Mouse (Mus musculus) forebrain, embryonic 10.5 days (tissue): ENCODE measurements around the gene Nlgn1. TPM values are rescaled to one million over a fixed set of nuclear protein-coding genes. Genes with fewer than 3 reads are reported as not detected.
A peak's percentile ranks its signal among the peaks of the same experiment; 100 is the strongest.

Experiments
- DNase-seq: peaks from one replicate; pipeline ENCODE4 v3.0.0-alpha.2; 2017; ENCODE audit warnings: low spot score; ENCODE audit errors: extremely low spot score
- H3K27ac ChIP-seq: fragments of 300-500 bp; sonication (generic); 2 replicates; pipeline ENCODE4 v1.5.1; 2016; ENCODE audit warnings: mild to moderate bottlenecking
- H3K27me3 ChIP-seq: fragments of 300-500 bp; sonication (generic); 2 replicates; pipeline ENCODE4 v1.6.1; 2016; ENCODE audit warnings: mild to moderate bottlenecking; ENCODE audit not compliant: poor library complexity, severe bottlenecking
- H3K36me3 ChIP-seq: fragments of 300-500 bp; sonication (generic); replicated peaks from 2 replicates; pipeline ENCODE4 v1.6.1; 2016; ENCODE audit warnings: mild to moderate bottlenecking, moderate library complexity
- H3K4me1 ChIP-seq: fragments of 300-500 bp; sonication (generic); 2 replicates; pipeline ENCODE4 v1.6.1; 2016
- H3K4me3 ChIP-seq: fragments of 300-500 bp; sonication (generic); 2 replicates; pipeline ENCODE4 v1.5.1; 2016; ENCODE audit warnings: mild to moderate bottlenecking, moderate library complexity
- H3K9me3 ChIP-seq: fragments of 300-500 bp; sonication (generic); 2 replicates; pipeline ENCODE4 v1.6.1; 2016; ENCODE audit warnings: mild to moderate bottlenecking, moderate library complexity
- WGBS: fragments of 180-500 bp; shearing (Covaris S2); methylation state at CpG from one replicate; pipeline ENCODE4 v1.1.7; 2016; 5-methylcytosine and 5-hydroxymethylcytosine counted together
- polyA plus RNA-seq: library from polyadenylated mRNA; unstranded; fragments of >200 nt; fragmentation: Nextera tagmentation; extraction: Ambion mirVana; gene quantifications from 2 replicates; pipeline ENCODE4 v1.2.1, GENCODE M21; 2016

The Nlgn1 gene
- polyA plus RNA-seq, 1 experiment from 2014 or later: 2.3 TPM

GRCm38 (mm10) chr3:25858384-25858783 is 473.9 kb downstream of the Nlgn1 start:
- H3K27ac ChIP-seq: no peak overlapping the region
- H3K27me3 ChIP-seq: no peaks in the 10 kb centered on the region
- DNase-seq: no peak
- H3K4me3 ChIP-seq: no peak overlapping the region
- no peaks in the 10 kb centered on the region for H3K4me1 ChIP-seq
- H3K9me3 ChIP-seq: no peaks in the 10 kb centered on the region
- no peaks in the 10 kb centered on the region for H3K36me3 ChIP-seq

- Histone ChIP-seq H3K4me3 (no peak overlapping the region), H3K9me3 (no peaks in the 10 kb centered on the region), H3K36me3 (no peaks in the 10 kb centered on the region), H3K27me3 (no peaks in the 10 kb centered on the region), H3K27ac (no peak overlapping the region), H3K4me1 (no peaks in the 10 kb centered on the region)
- no peak for DNase-seq
- WGBS: 89% methylated on average over 7 of the region's 7 CpGs
These were observed 487.4 kb downstream of the Nlgn1 start for GRCm38 (mm10) chr3:25844686-25845462.

GRCm38 (mm10) chr3:25830237-25830636 is 502.0 kb downstream of the Nlgn1 start:
- Histone ChIP-seq H3K9me3 (no peaks in the 10 kb centered on the region), H3K27me3 (no peaks in the 10 kb centered on the region), H3K4me3 (no peak overlapping the region), H3K36me3 (no peaks in the 10 kb centered on the region), H3K27ac (no peak overlapping the region), H3K4me1 (no peaks in the 10 kb centered on the region)
- DNase-seq: no peak
- WGBS: 87% methylated on average over 2 of the region's 2 CpGs

GRCm38 (mm10) chr3:25813368-25813767 is 518.9 kb downstream of the Nlgn1 start:
- no peaks in the 10 kb centered on the region for H3K27me3 ChIP-seq
- H3K4me1 ChIP-seq: no peaks in the 10 kb centered on the region
- H3K36me3 ChIP-seq: no peaks in the 10 kb centered on the region
- WGBS: 90% methylated on average over 3 of the region's 3 CpGs
- H3K4me3 ChIP-seq: no peak overlapping the region
- DNase-seq: no peak
- no peak overlapping the region for H3K27ac ChIP-seq
- no peaks in the 10 kb centered on the region for H3K9me3 ChIP-seq

DNA sequence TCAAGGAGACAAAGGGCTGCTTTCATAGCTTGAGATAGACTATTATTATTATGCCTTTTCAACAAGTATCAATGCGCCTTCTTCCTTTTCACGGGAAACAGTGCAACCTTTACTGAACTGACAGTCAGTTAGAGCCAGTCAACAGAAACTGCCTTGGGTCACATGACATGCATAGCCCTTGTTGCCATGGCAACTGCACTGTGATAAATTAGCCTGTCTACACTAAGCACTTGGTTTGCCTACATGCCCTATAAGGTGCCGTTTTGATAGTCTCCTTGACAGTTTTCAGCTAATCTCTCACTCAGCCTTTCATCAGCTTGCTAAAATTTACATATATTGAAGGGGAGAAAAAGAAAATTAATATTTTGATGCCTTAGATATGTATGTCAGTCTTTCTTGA is 524.7 kb downstream of the Nlgn1 start:
- no peaks in the 10 kb centered on the region for H3K27me3 ChIP-seq
- H3K4me1 ChIP-seq: peaks cover 4% of the 10 kb centered on the region; the same call in 1 of the 2 replicates
- no peak overlapping the region for H3K4me3 ChIP-seq
- H3K9me3 ChIP-seq: no peaks in the 10 kb centered on the region
- peak; percentile 22 for DNase-seq
- H3K36me3 ChIP-seq: no peaks in the 10 kb centered on the region
- H3K27ac ChIP-seq: no peak overlapping the region
- WGBS: 71% methylated on average over 3 of the region's 3 CpGs

DNA sequence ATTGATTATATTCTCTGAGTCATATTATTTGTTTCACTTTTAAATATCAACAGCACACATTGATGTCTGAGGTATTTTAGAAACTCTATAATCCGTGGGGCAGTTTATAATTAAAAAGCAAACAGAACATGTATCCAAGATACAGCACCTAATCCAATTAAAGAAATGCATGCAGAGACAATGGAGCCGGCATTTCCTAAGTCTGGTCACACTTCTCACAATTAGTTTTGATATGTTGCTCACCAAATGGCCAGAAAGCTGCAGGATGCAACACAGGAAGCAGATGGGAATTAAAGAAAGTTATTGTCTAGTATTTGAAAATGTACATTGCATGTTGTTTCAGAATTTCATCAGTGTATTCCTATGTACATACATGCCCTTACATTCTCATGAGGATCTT is 550.6 kb downstream of the Nlgn1 start:
- H3K4me1 ChIP-seq: no peaks in the 10 kb centered on the region
- no peaks in the 10 kb centered on the region for H3K36me3 ChIP-seq
- no peak for DNase-seq
- 81% methylated on average over 2 of the region's 2 CpGs for WGBS
- no peak overlapping the region for H3K27ac ChIP-seq
- no peak overlapping the region for H3K4me3 ChIP-seq
- no peaks in the 10 kb centered on the region for H3K27me3 ChIP-seq
- no peaks in the 10 kb centered on the region for H3K9me3 ChIP-seq

DNA sequence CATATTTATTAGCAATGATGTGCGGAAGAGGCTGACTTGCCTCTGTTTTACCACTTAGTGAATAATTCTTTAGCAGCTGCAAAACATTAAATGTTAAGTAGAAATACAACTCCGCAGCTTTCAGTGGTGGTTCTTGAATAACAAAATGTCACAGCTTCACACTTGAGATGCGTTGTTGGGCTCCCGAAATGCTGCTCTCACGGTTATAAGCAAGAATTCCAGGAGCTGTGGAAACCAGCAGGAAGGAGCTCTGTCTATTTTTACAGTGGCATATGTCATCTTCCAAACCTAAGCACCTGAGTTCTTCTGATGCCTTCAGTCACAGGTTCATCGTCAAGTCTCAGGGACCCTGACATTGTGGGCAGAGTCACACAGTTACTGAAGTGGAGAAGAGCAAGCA is 556.8 kb downstream of the Nlgn1 start:
- Histone ChIP-seq H3K4me1 (peaks cover 18% of the 10 kb centered on the region), H3K27ac (no peak overlapping the region), H3K9me3 (no peaks in the 10 kb centered on the region), H3K27me3 (no peaks in the 10 kb centered on the region), H3K36me3 (no peaks in the 10 kb centered on the region), H3K4me3 (no peak overlapping the region)
- DNase-seq: no peak
- 88% methylated on average over 6 of the region's 6 CpGs for WGBS

- H3K27ac ChIP-seq: no peak overlapping the region
- no peaks in the 10 kb centered on the region for H3K27me3 ChIP-seq
- 67% methylated on average over 4 of the region's 4 CpGs for WGBS
- no peak for DNase-seq
- H3K36me3 ChIP-seq: no peaks in the 10 kb centered on the region
- peaks cover 18% of the 10 kb centered on the region for H3K4me1 ChIP-seq
- no peak overlapping the region for H3K4me3 ChIP-seq
- no peaks in the 10 kb centered on the region for H3K9me3 ChIP-seq
These were observed 558.4 kb downstream of the Nlgn1 start for GRCm38 (mm10) chr3:25773908-25774307.

DNA sequence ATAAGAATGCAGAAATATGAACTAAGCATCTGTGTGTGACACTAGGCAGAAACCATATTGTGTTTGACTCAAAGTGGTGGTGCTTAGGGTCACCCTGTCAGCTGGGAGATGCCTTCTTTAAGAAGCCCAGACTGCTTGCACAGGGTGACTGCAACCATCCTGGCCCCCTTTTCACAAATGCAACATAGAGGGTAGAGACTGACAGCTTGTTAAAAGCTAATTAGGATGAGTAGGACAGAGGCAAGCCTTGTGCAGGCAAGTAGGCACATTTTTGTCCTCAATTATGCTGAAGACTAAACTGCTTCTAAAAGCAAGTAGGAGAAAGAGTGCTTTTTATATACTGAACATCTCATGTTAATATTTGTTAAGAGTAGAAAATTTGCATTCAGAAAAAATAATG is 558.8 kb downstream of the Nlgn1 start:
- H3K36me3 ChIP-seq: no peaks in the 10 kb centered on the region
- H3K9me3 ChIP-seq: no peaks in the 10 kb centered on the region
- no peak overlapping the region for H3K27ac ChIP-seq
- no peaks in the 10 kb centered on the region for H3K27me3 ChIP-seq
- peaks cover 18% of the 10 kb centered on the region for H3K4me1 ChIP-seq
- DNase-seq: no peak
- H3K4me3 ChIP-seq: no peak overlapping the region

GRCm38 (mm10) chr3:25763689-25764088 is 568.6 kb downstream of the Nlgn1 start:
- Histone ChIP-seq H3K27ac (no peak overlapping the region), H3K36me3 (no peaks in the 10 kb centered on the region), H3K9me3 (no peaks in the 10 kb centered on the region), H3K27me3 (no peaks in the 10 kb centered on the region), H3K4me3 (no peak overlapping the region), H3K4me1 (no peaks in the 10 kb centered on the region)
- 89% methylated on average over 4 of the region's 4 CpGs for WGBS
- DNase-seq: no peak

DNA sequence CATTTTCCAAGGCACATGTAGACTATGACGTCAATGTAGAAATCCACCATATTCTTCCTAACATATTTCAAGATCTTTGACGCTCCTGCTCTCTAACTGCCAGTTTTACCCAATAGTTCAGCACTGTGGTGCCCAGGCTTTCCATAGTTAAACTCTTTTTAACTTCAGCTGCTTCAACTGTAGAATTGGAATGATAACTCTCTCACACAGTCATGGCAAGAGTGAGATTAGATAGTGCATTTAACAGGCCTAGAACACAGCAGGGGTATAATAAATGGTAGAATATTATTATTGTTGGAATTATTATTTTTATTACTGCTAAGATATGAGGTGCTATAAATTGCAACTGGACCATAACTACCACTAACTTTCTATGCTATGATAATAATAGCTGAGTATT is 574.4 kb downstream of the Nlgn1 start:
- Histone ChIP-seq H3K4me3 (no peak overlapping the region), H3K27me3 (no peaks in the 10 kb centered on the region), H3K27ac (no peak overlapping the region), H3K36me3 (no peaks in the 10 kb centered on the region), H3K9me3 (no peaks in the 10 kb centered on the region), H3K4me1 (no peaks in the 10 kb centered on the region)
- 93% methylated on average over 2 of the region's 2 CpGs for WGBS
- DNase-seq: no peak

- H3K27me3 ChIP-seq: no peaks in the 10 kb centered on the region
- H3K9me3 ChIP-seq: no peaks in the 10 kb centered on the region
- no peaks in the 10 kb centered on the region for H3K4me1 ChIP-seq
- WGBS: 89% methylated on average over 1 of the region's 1 CpGs
- DNase-seq: no peak
- H3K4me3 ChIP-seq: no peak overlapping the region
- no peak overlapping the region for H3K27ac ChIP-seq
- H3K36me3 ChIP-seq: no peaks in the 10 kb centered on the region
These were observed 608.1 kb downstream of the Nlgn1 start for GRCm38 (mm10) chr3:25724111-25724510.

DNA sequence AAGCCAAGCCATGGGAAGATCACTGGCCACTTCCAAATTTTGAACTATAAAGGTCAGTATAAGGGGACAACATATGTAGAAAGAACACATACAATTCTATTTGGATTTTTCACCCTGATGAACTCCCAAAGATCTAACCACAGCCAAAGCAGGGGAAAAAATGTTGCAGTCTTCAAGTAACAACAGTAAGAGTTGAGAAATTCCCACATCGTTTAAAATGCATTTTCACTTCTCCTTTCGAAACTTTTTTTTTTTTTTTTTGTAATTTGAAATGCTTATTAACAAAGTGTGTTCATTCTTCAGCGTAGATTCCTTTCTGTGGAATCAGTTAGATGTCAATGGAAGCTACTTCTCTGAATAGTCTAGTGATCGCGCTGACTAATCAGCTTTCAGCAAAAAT is 610.8 kb downstream of the Nlgn1 start:
- Histone ChIP-seq H3K27me3 (no peaks in the 10 kb centered on the region), H3K36me3 (no peaks in the 10 kb centered on the region), H3K27ac (no peak overlapping the region), H3K9me3 (no peaks in the 10 kb centered on the region), H3K4me1 (no peaks in the 10 kb centered on the region), H3K4me3 (no peak overlapping the region)
- no peak for DNase-seq
- 73% methylated on average over 5 of the region's 5 CpGs for WGBS

- 80% methylated on average over 2 of the region's 2 CpGs for WGBS
- H3K9me3 ChIP-seq: no peaks in the 10 kb centered on the region
- no peak overlapping the region for H3K27ac ChIP-seq
- no peak overlapping the region for H3K4me3 ChIP-seq
- no peak for DNase-seq
- H3K4me1 ChIP-seq: no peaks in the 10 kb centered on the region
- H3K27me3 ChIP-seq: no peaks in the 10 kb centered on the region
- no peaks in the 10 kb centered on the region for H3K36me3 ChIP-seq
These were observed 624.9 kb downstream of the Nlgn1 start for GRCm38 (mm10) chr3:25707380-25707779.
